Mouse (Mus musculus) frontal cortex, postnatal 14 days (tissue): ENCODE measurements around the gene Rps15.

ENCODE experiments used
- DNase-seq, 2 experiments: peaks; one replicate each; pipeline ENCODE4 v3.0.0; 2022; ENCODE audit warnings: low spot score in 2 of 2

Gene Rps15

GRCm38 (mm10) chr10:80288657-80289056 is 3.6 kb upstream of the Rps15 start:
- no peak for DNase-seq

- DNase-seq: no peak
These were observed 1.1 kb downstream of the Rps15 start for GRCm38 (mm10) chr10:80293325-80293724.

GRCm38 (mm10) chr10:80294311-80294710 is 2.1 kb downstream of the Rps15 start:
- no peak for DNase-seq

GRCm38 (mm10) chr10:80294788-80295303 is 2.6 kb downstream of the Rps15 start:
- DNase-seq: no peak

GRCm38 (mm10) chr10:80295618-80296425 is 3.6 kb downstream of the Rps15 start, which contains the start of gene Apc2:
TSS of gene Apc2 (plus strand) at chr10:80295977.
- DNase-seq: peak; percentile 70 to 71

GRCm38 (mm10) chr10:80296824-80297223 is 4.6 kb downstream of the Rps15 start:
- DNase-seq: no peak

- no peak for DNase-seq
These were observed 5.4 kb downstream of the Rps15 start for GRCm38 (mm10) chr10:80297526-80298133.

- peak; percentile 87 to 92 for DNase-seq
These were observed 6.5 kb downstream of the Rps15 start for GRCm38 (mm10) chr10:80298571-80299281.

- no peak for DNase-seq
These were observed 7.0 kb downstream of the Rps15 start for GRCm38 (mm10) chr10:80299301-80299700.

GRCm38 (mm10) chr10:80299824-80300223 is 7.6 kb downstream of the Rps15 start:
- DNase-seq: no peak

GRCm38 (mm10) chr10:80300672-80301181 is 8.5 kb downstream of the Rps15 start:
- DNase-seq: no peak

GRCm38 (mm10) chr10:80301256-80302081 is 9.2 kb downstream of the Rps15 start:
- no peak for DNase-seq

- DNase-seq: no peak
These were observed 9.8 kb downstream of the Rps15 start for GRCm38 (mm10) chr10:80302082-80302355.

- peak in 1 of 2 experiments; percentile 81 for DNase-seq
These were observed 10.2 kb downstream of the Rps15 start for GRCm38 (mm10) chr10:80302471-80302881.

GRCm38 (mm10) chr10:80304458-80304857 is 12.2 kb downstream of the Rps15 start:
- no peak for DNase-seq

- DNase-seq: no peak
These were observed 12.6 kb downstream of the Rps15 start for GRCm38 (mm10) chr10:80304862-80305261.

GRCm38 (mm10) chr10:80311560-80311959 is 19.3 kb downstream of the Rps15 start:
- DNase-seq: no peak

- DNase-seq: no peak
These were observed 20.6 kb downstream of the Rps15 start for GRCm38 (mm10) chr10:80312586-80313504.

GRCm38 (mm10) chr10:80313627-80314201 is 21.5 kb downstream of the Rps15 start:
- no peak for DNase-seq

GRCm38 (mm10) chr10:80314494-80315001 is 22.3 kb downstream of the Rps15 start:
- no peak for DNase-seq
